Mouse (Mus musculus): ENCODE measurements around the gene Gas7. TPM values are rescaled to one million over a fixed set of nuclear protein-coding genes. Genes with fewer than 3 reads are reported as not detected.
A peak's percentile ranks its signal among the peaks of the same experiment; 100 is the strongest.

Gas7 gene
- total RNA-seq, 1 experiment, result 2.4 TPM

GRCm38 (mm10) chr11:67675562-67676540 lies 220.6 kb downstream of the Gas7 start:
- peak; percentile 60 for DNase-seq (ENCODE audit: low read depth, low spot score)
- in situ Hi-C loops (cut with MboI; ENCODE audit: low sequenced_read_pairs in 2 of 2, unreplicated experiment in 2 of 2), result no loop called here
- Histone ChIP-seq H3K36me3 (ENCODE audit: control insufficient read depth, insufficient read depth, low read length, poor library complexity, severe bottlenecking) (no peaks in the 10 kb centered on the region), H3K9ac (ENCODE audit: insufficient read depth, low read depth, low read length, poor library complexity, severe bottlenecking) (no peak overlapping the region), H3K4me3 (ENCODE audit: insufficient read depth in 1 of 2, low read depth in 1 of 2, low read length in 2 of 2, poor library complexity in 1 of 2, severe bottlenecking in 1 of 2) (no peak overlapping the region), H3K27ac (ENCODE audit: insufficient read depth, low read depth, low read length, poor library complexity, severe bottlenecking) (no peak overlapping the region), H3K4me1 (ENCODE audit: control insufficient read depth in 2 of 2, insufficient read depth in 2 of 2, low read length in 2 of 2, poor library complexity in 1 of 2) (no peaks in the 10 kb centered on the region), H3K9me3 (ENCODE audit: control insufficient read depth, insufficient read depth, low read depth, low read length) (no peaks in the 10 kb centered on the region)
- TF ChIP-seq CHD2 (IDR thresholded peaks at IDR 0.05; ENCODE audit: low read depth, low read length) (no peak), ZC3H11A (IDR thresholded peaks at IDR 0.05; ENCODE audit: borderline replicate concordance, low read depth, low read length) (peak; percentile 61; the same call in 1 of the 2 replicates), HCFC1 (IDR thresholded peaks at IDR 0.05; ENCODE audit: borderline replicate concordance, insufficient read depth, low read length) (no peak)

DNA sequence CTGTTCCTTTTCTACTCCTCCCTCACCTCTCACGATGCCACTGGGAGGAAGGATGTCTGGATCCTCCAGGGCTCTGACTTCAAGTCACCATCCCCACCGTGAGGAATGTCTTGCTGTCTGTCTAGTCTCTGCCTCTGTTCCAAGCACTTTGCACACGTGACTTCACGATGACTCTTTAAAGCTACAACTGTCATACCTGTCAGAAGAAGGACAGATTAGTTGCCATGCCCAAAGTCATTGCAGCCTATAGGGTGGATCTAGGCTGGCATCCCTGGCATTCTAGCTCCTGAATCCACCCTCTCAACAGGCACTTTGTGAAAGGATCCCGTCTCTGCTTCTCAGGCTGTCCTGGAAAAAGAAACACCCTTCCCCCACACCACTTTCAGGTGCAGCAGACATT lies 224.1 kb downstream of the Gas7 start:
- Histone ChIP-seq H3K27ac (ENCODE audit: insufficient read depth, low read depth, low read length, poor library complexity, severe bottlenecking) (no peak overlapping the region), H3K9me3 (ENCODE audit: control insufficient read depth, insufficient read depth, low read depth, low read length) (no peaks in the 10 kb centered on the region), H3K4me1 (ENCODE audit: control insufficient read depth in 2 of 2, insufficient read depth in 2 of 2, low read length in 2 of 2, poor library complexity in 1 of 2) (no peaks in the 10 kb centered on the region), H3K4me3 (ENCODE audit: insufficient read depth in 1 of 2, low read depth in 1 of 2, low read length in 2 of 2, poor library complexity in 1 of 2, severe bottlenecking in 1 of 2) (no peak overlapping the region), H3K9ac (ENCODE audit: insufficient read depth, low read depth, low read length, poor library complexity, severe bottlenecking) (no peak overlapping the region), H3K36me3 (ENCODE audit: control insufficient read depth, insufficient read depth, low read length, poor library complexity, severe bottlenecking) (no peaks in the 10 kb centered on the region)
- DNase-seq (ENCODE audit: low read depth, low spot score), result no peak
- TF ChIP-seq ZC3H11A (IDR thresholded peaks at IDR 0.05; ENCODE audit: borderline replicate concordance, low read depth, low read length) (no peak), CHD2 (IDR thresholded peaks at IDR 0.05; ENCODE audit: low read depth, low read length) (no peak), MAFK (IDR thresholded peaks at IDR 0.05; ENCODE audit: insufficient read depth, low read depth, low read length) (no peak), ZNF384 (IDR thresholded peaks at IDR 0.05; ENCODE audit: low read depth, low read length) (no peak), HCFC1 (IDR thresholded peaks at IDR 0.05; ENCODE audit: borderline replicate concordance, insufficient read depth, low read length) (no peak)
- in situ Hi-C loops (cut with MboI; ENCODE audit: low sequenced_read_pairs in 2 of 2, unreplicated experiment in 2 of 2), result no loop called here

GRCm38 (mm10) chr11:67679930-67680329 lies 224.7 kb downstream of the Gas7 start:
- Histone ChIP-seq H3K36me3 (ENCODE audit: control insufficient read depth, insufficient read depth, low read length, poor library complexity, severe bottlenecking) (no peaks in the 10 kb centered on the region), H3K9me3 (ENCODE audit: control insufficient read depth, insufficient read depth, low read depth, low read length) (no peaks in the 10 kb centered on the region), H3K4me1 (ENCODE audit: control insufficient read depth in 2 of 2, insufficient read depth in 2 of 2, low read length in 2 of 2, poor library complexity in 1 of 2) (no peaks in the 10 kb centered on the region), H3K4me3 (ENCODE audit: insufficient read depth in 1 of 2, low read depth in 1 of 2, low read length in 2 of 2, poor library complexity in 1 of 2, severe bottlenecking in 1 of 2) (no peak overlapping the region), H3K27ac (ENCODE audit: insufficient read depth, low read depth, low read length, poor library complexity, severe bottlenecking) (no peak overlapping the region), H3K9ac (ENCODE audit: insufficient read depth, low read depth, low read length, poor library complexity, severe bottlenecking) (no peak overlapping the region)
- no peak for TF ChIP-seq ZNF384 (IDR thresholded peaks at IDR 0.05; ENCODE audit: low read depth, low read length)
- TF ChIP-seq CHD2 (IDR thresholded peaks at IDR 0.05; ENCODE audit: low read depth, low read length), result no peak
- no peak for TF ChIP-seq ZC3H11A (IDR thresholded peaks at IDR 0.05; ENCODE audit: borderline replicate concordance, low read depth, low read length)
- no peak for TF ChIP-seq MAFK (IDR thresholded peaks at IDR 0.05; ENCODE audit: insufficient read depth, low read depth, low read length)
- TF ChIP-seq HCFC1 (IDR thresholded peaks at IDR 0.05; ENCODE audit: borderline replicate concordance, insufficient read depth, low read length), result no peak
- DNase-seq (ENCODE audit: low read depth, low spot score), result no peak
- in situ Hi-C loops (cut with MboI; ENCODE audit: low sequenced_read_pairs in 2 of 2, unreplicated experiment in 2 of 2), result no loop called here

DNA sequence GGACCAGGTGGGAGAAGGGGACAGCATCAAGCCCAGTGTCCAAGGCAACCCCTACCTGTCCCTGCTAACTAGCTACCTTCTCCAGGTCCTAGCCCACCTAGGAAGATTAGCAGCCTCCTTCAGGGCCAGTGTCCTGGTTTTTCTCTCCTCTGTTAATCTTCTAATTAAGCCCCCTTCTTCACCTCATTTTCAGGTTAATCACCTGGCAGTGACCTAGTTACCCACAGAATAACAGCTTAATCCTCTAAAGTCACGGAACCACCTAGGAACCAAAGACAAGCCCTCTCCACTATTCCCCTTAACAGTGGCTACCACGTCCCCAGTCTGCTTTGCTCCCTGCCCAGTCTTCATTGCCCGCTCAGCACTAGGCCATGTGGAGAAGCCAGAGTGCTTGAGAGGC lies 226.6 kb downstream of the Gas7 start:
- TF ChIP-seq CHD2 (IDR thresholded peaks at IDR 0.05; ENCODE audit: low read depth, low read length) (no peak), ZNF384 (IDR thresholded peaks at IDR 0.05; ENCODE audit: low read depth, low read length) (no peak), MAFK (IDR thresholded peaks at IDR 0.05; ENCODE audit: insufficient read depth, low read depth, low read length) (no peak), ZC3H11A (IDR thresholded peaks at IDR 0.05; ENCODE audit: borderline replicate concordance, low read depth, low read length) (no peak), HCFC1 (IDR thresholded peaks at IDR 0.05; ENCODE audit: borderline replicate concordance, insufficient read depth, low read length) (no peak)
- DNase-seq (ENCODE audit: low read depth, low spot score), result no peak
- H3K4me1 ChIP-seq (ENCODE audit: control insufficient read depth in 2 of 2, insufficient read depth in 2 of 2, low read length in 2 of 2, poor library complexity in 1 of 2), result no peaks in the 10 kb centered on the region

More for the DNA sequence above, 226.6 kb downstream of the Gas7 start:
- Histone ChIP-seq H3K9ac (ENCODE audit: insufficient read depth, low read depth, low read length, poor library complexity, severe bottlenecking) (no peak overlapping the region), H3K27ac (ENCODE audit: insufficient read depth, low read depth, low read length, poor library complexity, severe bottlenecking) (no peak overlapping the region; the same call in 1 of the 2 replicates), H3K36me3 (ENCODE audit: control insufficient read depth, insufficient read depth, low read length, poor library complexity, severe bottlenecking) (no peaks in the 10 kb centered on the region), H3K4me3 (ENCODE audit: insufficient read depth in 1 of 2, low read depth in 1 of 2, low read length in 2 of 2, poor library complexity in 1 of 2, severe bottlenecking in 1 of 2) (no peak overlapping the region), H3K9me3 (ENCODE audit: control insufficient read depth, insufficient read depth, low read depth, low read length) (no peaks in the 10 kb centered on the region)
- in situ Hi-C loops (cut with MboI; ENCODE audit: low sequenced_read_pairs in 2 of 2, unreplicated experiment in 2 of 2), result no loop called here

All from ES-E14 (cell line).